Mouse (Mus musculus) ES-CJ7 (cell line): ENCODE measurements around the gene Dctn1.

Source experiments
- DNase-seq: peaks from one replicate; pipeline ENCODE4 v3.0.0; 2011; ENCODE audit warnings: low read depth, low spot score

Dctn1 gene

DNA sequence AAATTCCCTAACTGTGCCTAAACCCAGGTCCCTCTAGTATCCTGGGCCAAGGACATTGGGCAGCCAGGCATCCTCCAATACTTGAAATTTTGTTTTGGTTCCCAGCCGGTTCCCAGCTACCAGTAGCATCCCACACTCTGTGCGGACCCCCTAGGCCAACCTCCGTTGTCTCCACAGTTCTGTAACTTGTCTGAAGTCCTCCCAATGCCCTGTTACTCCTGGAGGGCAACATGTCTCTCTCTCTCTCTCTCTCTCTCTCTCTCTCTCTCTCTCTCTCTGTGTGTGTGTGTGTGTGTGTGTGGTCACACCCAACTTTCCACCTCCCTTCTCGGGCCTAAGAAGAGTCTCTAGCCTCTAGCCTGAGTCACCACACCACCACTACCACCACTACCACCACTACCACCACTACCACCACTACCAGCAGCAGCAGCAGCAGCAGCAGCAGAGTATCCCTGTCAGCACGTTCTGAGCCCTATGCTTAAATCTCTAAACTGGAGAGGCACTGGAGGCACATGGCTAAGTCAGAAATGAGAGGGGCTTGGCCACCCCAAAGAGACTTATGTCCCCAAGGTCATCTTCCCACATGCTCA, 29.3 kb upstream of the Dctn1 start:
- no peak for DNase-seq

DNA sequence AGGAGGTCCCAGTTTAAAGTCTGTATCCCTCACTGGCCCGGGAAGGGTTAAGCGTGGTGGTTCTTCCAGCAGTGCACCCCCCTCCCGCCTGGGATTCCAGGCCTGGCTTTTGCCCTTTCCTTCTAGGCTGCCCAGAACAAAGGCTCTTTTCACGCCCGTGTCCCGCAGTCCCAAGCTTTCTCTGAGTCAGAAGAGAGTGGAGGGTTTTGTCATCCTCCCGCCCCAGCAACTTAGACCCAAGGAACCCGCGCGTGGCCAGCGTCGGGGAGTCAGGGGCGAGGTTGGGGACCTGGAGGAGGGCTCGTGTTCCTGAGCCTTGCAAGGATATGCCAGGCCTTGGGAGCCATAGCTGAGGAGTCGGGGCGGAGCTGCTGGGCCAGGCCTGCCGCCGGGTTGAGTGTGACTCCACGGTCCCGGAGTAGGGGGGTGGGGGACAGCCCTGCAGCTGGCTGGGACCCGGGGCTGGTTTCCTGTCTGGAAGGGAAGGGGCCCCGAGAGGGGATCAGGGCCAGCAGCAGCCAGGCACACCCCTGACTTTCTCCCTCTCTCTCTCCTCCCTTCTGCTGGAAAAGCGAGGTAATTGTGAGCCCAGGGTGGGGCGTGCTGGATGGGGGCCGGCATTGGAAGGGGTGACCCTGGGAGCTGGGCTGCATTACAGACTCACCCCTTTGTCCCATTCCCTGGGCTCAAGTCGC, 28.7 kb upstream of the Dctn1 start:
- peak; percentile 44 for DNase-seq

DNA sequence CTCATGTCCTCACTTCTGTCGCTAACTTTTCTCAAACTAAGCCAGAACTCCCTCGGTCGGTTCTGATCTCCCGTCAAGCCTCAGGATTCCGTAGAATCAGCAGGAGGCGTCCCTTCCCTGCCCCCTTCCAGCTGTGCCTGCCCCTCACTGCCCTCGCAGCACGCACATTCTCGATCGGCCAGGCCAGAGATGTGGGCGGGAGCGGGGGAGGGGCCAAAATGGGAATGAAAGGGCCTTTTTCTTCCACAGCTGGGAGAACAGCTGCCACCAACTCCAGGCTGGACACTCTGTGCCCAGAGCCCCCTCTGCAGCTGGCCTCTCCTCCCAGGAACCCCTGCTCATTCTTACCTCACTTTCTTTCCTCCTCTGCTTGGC, 28.2 kb upstream of the Dctn1 start:
- peak; percentile 50 for DNase-seq

DNA sequence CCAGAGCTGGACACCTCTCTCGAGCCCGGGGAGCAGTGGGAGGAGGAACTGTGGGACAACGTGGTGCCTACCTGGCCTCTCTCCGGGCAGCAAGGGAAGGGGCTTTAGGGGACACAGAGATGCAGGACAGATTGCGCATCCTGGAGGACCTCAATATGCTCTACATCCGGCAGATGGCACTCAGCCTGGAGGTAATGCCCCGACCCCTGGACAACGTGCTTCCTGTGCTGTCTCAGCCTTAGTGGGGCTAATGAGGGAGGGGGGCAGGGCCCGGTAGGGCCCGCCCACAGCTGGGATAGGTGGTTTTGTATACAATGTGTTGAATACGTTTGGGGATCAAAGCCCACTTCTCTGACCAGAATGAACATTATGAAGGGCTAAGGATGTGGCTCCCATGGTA, 27.7 kb upstream of the Dctn1 start:
- peak; percentile 36 for DNase-seq

DNA sequence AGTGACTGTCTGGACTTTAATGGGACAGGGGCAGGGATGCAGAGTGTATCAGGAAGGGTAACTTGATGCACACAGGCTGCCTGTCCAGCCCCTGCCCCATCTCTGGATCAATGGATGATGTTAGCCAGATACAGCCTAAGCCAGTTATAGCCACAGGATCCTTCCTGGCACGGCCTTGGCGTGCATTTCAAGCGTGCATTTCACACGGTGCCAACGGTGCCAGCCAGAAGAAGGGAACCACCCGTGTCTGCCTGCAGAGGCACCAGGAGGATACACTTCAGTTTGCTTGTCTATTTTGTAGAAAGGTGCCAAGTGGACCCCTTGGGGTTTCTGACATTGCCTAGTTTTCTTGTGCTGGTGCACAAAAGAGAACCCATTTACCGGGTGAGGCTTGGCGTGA, 25.7 kb upstream of the Dctn1 start:
- DNase-seq = no peak

DNA sequence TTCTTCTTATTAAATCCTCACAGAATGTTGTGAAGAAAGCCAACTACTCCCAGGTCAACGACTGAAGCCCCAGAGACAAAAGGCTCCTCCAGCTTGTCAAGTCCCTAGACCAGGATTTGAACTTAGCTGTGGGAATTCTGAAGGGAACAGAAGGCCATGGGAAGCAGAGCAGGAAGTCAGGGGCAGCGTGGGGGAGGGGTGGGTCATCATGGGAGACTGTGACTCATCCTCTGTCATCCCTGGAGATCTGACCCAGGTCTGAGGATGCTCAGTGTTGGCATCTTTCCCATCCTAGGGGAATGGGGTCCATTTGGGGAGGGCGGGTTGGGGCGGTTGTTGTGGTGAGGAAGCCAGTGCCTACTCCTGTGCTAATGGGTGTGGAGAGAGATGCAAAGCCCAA, 24.1 kb upstream of the Dctn1 start:
- no peak for DNase-seq

DNA sequence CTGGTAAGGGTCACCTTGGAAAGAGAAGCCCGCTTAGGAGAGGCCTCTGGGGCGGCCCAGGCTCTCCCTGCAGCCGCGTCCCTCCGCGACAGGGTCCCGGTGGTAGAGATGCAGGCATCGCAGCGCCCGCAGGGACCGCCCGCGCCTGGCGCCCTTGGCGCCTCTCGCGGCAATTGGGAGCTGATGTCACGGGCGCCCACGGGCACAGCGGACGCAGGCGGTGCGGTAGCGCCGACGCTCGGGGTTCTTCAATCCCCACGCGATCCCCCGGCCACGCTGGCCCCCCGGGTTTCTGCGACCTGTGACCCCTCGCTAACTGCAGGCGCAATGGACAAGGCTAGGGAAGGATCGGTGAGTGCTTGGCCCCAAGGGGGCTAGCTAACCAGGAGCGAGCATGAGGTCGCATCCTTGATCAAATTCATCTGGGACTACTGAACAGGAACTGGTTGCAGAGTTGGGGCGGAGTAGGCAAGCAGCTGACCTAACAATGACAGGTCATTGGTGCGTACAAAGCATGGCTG, 23.4 kb upstream of the Dctn1 start:
- peak; percentile 58 for DNase-seq

DNA sequence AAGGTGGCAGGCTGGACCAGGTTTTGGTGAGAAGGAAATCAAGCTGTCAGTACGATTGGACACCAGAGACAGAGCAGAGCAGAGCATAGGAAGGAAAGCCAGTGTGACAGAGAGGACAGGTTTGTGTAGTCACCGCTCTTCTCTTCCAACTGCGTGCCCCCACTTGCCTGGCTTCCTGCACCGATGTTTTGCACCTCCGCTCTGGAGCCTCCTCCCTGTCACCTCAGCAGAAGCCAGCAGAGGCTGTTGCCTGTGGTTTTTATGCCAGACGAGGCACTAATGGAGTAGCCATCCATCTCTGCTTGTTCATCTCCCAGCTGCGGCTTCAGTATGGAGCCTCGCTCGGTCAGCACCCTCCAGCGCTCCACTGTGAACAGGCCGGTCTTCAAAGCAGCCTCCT, 22.8 kb upstream of the Dctn1 start:
- no peak for DNase-seq

DNA sequence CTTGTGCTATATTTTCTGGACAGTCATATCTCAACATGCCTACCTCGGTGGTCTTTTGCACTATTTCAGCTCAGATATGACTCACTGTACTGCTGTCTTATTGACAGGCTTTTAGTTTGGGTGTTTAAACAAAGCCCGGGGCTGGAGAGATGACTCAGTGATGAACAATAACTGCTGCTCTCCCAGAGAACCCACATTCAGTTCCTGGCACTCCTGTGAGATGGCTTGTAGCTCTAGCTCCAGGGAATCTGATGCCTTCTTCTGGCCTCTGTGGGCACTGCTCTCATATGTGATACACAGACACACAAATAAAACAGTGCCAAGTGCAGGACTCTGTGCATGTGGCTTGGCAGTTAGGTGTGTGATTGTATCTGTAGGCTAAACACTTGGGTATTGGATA, 20.5 kb upstream of the Dctn1 start:
- DNase-seq = no peak

DNA sequence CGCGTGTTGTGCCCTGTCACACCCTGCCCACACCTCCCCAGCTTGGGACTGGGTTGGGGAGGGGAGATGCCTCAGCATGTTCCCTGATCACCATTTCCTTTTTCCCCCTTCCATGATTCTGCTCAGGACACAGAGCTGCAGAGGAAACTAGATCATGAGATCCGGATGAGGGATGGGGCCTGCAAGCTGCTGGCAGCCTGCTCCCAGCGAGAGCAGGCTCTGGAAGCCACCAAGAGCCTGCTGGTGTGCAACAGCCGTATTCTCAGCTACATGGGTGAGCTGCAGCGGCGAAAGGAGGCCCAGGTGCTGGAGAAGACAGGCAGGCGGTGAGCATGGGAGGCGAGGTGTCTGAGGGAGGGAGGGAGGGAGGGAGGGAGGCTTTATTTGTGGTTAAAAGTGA, 19.9 kb upstream of the Dctn1 start:
- no peak for DNase-seq

DNA sequence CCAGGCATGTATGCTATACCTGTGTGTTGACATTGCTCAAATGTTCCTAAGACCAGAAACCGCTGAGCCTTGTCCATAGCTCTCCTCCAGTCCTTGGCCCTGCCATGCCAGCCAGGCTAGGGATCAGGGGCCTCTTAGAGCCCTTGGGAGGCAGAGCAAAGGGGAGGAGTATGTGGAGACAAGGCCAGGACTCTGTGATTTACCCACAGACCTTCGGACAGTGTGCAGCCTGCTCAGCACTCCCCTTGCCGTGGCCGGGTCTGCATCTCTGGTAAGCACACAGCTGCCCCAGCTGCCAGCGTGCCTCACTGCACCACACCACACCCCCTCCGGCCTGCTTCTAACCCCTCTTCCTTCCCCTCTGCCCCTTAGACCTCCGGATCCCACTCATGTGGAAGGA, 18.4 kb upstream of the Dctn1 start:
- DNase-seq = no peak

DNA sequence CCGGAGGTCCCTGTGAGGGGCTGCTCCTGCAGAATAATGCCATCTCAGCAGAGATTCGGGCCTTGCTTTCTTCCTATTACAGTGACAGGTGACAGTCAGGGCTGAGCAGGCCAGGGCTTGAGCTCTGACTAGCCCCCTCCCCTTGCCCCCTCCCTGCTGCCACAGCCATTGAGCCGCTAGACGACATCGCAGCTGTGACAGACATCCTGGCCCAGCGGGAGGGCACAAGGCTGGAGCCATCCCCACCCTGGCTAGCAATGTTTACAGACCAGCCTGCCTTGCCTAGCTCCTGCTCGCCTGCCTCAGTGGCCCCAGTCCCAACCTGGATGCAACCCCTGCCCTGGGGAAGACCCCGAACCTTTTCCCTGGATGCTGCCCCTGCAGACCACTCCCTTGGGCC, 14.0 kb upstream of the Dctn1 start:
- no peak for DNase-seq

DNA sequence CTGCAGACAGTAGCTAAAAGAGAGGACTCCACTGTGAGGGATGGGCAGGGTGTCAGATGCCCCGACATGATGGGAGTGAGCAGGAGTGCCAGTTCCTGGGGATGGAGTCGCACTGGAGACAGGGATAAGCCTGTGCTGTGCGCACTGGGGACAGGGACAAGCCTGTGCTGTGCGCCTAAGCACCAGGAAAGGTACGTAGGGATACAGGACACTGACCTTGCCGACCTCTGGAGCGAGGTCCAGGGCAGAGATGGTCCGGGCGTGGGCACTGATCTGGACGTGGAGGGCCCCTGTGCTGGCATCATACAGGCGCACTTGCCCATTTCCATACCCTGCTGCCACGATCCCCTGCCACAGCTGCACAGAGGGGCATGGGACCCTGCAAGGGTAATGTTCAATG, 12.7 kb upstream of the Dctn1 start:
- DNase-seq = no peak

DNA sequence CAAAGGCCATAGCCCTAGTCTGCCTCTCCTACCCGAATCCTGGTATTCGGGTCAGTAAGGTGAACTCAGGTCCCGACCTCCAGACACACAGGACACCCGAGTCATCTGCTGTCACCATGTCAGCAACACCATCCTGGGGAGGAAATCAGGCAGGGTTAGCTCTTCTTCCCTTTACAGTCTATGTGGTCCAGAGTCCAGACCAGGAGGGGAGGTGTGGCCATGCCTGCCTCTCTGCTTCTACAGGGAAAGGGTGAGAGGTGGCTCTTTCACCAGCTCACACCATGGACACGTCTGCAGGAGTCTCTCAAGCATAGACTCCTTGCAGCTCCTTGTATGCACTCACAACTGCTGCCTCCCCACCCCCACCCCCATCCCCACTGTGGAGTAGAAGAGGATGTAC, 12.2 kb upstream of the Dctn1 start:
- no peak for DNase-seq

DNA sequence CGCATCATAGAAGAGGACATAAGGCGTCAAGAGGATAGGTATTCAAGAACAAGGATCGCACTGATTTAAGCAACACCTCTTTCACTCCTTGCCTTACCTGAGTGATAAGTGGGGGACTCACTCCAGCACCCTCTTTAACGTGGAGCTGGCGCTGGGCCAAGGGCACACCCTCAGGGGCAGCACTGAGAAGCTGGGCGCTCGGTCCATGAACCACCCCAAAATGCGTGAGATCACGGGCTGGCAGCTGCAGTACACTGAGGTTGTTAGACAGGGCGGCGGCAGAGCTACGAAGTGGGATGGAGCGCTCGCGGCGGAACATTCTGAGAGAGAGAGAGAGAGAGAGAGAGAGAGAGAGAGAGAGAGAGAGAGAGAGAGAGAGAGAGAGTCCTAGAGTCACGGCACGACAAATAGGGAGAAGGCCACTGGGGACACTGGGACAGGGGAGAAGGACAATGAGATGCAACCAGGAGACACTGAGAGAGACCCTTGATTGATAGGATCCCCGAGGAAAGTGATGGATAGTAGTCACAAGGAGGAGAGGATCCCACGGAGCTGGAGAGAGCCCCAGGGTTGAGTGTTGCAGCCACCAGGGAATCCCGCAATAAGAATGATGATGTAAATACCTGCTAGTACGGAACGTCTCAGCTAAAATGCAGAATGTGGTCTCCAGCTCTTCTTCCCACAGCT, 10.0 kb upstream of the Dctn1 start:
- no peak for DNase-seq

DNA sequence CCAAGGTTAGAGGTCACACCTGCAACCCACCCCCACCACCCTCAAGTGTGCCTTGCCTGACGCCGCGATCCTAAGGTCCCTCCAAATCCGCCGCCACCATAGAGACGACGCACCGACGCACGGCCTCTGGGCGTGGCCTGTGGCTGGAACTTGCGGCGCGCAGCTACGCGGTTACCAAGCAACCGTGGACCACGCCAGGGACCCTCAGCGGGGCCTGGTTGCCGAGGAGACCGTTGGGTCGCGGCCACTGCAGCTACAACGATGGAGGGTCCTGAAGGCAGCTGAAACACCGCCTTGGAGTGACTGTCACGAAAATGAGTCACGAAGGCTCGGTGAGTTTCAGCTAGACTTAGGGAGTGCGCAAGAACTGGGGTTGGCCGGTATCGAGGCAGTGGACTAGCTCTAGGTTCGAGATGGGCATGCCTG, 9.4 kb upstream of the Dctn1 start, which contains the start of the genes Wdr54 and 1700003E16Rik:
Gene Wdr54, minus strand, starts transcription at position 139 of the 426 bp plus-strand sequence.
Gene 1700003E16Rik, plus strand, starts transcription at position 146 of the 426 bp plus-strand sequence.
- DNase-seq = peak; percentile 80

DNA sequence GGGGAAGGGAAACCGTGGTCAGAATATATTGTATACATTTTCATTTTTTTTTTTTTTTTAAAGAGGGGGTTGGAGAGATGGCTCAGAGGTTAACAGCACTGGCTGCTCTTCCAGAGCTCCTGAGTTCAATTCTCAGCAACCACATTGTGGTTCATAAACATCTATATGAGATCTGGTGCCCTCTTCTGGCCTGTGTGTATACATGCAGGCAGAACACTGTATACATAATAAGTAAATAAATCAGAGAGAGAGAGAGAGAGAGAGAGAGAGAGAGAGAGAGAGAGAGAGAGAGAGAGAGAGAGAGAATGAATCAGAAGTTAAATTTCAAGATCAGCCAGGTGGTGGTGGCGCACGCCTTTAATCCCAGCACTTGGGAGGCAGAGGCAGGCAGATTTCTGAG, 6.3 kb upstream of the Dctn1 start:
- DNase-seq = peak; percentile 67

DNA sequence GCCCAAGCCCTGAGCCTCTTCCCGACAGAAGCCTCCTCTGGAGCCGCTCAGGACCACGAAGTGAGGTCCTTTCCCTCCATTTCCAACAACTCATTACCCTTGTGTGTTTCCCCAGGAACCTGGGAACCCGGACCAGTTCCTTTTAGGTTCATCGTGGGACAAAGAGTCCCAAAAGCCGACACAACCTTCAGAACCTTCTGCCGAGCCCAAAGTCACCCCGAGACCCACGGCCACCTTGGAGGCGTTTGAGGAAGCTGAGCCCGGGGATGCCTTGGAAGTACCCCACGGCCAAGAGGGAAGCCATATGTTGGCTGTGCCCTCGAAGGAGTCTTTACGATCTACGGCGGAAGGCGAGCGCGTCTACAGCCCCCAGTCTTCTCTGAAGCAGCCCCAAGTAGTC, 4.3 kb upstream of the Dctn1 start:
- DNase-seq = no peak

DNA sequence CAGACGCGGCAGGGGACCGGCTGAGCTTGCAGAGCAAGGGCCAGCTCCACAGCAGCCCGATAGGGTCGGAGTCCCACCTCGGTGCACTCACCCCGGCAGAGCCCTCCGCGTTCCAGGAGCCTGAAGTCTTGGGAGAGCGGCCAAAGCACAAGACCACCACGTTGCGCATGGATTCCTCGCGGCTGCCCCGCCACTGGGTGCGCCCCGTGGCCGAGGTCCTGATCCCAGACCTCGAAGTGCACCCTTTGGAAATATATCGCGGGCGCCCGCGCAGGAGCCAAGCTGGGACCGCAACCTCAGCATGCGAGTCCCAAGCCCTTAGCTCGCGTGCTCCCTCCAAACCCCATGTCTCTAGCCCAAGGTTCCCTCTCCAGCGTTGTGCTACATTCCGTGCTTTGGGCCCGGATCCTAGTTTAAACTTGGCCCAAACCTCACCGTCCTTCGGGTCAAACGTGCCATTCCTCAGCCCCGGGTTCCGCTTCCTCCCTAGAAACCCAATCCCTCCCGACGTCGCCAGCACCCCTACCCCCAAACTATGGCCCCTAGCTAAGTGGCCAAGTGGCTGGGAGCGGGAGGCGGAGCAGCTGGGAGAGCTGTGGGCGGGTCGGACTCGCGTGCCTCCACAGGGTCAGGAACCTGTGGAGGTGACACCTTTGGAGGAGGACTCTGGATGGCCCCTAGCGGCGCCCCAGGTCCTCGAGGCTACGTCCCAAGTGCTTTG, 3.6 kb upstream of the Dctn1 start:
- peak; percentile 78 for DNase-seq

DNA sequence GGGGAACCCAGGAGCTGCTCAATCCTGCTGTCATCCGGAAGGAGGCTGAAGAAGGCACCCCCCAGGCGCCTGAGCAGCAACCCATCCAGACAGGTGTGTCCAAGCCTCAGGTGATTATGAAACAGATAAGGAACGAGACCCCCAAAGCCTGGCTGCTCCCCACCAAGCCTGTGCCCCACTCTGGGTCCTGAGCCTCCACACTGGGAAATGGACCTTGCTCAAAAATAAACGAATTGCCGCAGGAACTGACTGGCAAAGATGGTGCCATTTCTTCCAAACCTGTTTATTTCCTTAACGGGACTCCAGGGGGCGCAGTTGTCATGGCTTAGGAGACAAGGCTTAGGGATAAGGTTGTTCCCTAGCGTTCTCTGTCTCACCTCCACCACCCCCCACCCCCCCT, 3.0 kb upstream of the Dctn1 start:
- DNase-seq = peak; percentile 91

DNA sequence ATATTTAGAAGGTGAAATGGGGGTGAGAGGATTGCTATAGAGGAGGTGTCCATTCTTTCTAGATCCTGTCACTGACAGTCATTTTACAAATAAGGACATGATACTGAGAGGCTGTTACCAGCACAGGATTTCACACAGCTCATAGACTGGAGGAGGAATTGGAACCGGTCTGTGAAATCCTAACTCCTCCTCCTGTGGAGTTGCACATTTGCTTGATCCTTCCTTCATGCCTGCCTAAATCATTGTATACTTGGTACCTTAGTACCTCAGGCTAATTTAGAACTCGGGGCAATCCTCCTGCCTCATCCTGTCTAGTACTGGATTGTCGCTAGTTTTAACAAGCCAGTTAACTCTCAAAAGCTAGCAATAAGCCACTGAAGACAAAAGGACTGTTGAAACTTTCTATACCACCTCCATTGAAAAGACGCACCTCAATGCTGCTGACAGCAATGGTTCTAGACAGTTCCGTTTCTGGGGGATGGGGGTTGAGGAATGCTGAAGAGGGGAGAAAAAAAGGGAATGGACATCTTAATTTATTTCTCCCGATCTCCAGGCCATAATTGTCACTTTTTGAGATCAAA, 604 bp upstream of the Dctn1 start:
- DNase-seq = no peak

DNA sequence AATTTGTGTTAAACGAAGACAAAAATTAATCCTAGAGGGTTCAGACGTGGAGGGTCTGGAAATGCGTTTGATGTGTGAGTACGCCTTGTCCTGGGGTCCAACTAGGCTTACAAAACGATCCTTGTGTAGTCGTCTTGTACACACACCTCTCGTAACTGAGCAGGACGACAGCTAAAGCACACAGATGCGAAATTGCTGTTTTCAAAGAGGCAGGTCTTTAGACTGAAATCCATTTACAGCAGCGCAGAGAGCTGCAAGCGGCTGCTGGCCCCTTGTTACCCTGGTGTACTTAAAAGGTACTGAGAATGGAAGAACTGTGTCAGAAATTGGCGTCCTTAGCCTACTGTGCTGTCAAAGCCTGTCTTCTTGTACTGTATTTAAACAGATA, 517 bp downstream of the Dctn1 start:
- DNase-seq = peak; percentile 32
